Mouse (Mus musculus): ENCODE data around the gene Pde4dip.

Pde4dip gene

DNA sequence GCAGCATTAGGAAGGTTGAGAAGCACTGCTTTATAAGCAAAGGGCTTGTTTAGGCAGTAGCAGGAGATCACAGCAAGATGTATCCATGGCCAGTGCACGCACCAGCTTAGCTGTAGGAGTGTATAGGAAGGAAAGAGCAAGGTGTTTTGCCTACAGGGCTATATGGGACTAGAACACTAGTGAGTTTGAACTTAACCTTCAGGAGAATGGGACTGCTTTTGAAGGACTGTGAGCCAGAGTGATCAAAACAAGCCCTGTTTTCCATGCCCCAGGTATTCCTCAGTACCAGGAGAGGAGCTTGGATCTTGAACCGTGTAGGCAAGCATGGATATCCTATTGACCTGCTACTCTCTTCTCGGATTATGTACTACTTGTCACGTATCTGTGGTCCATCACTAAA is 247.1 kb downstream of the Pde4dip start:
- DNase-seq: no peak
